Mouse (Mus musculus): ENCODE measurements at regions not wholly inside any gene's neighbourhood (a gene's known extent, or its start where the extent isn't known, plus 50 kb on each side); places are given as distances from the start of the nearest gene placed in this dataset.

DNA sequence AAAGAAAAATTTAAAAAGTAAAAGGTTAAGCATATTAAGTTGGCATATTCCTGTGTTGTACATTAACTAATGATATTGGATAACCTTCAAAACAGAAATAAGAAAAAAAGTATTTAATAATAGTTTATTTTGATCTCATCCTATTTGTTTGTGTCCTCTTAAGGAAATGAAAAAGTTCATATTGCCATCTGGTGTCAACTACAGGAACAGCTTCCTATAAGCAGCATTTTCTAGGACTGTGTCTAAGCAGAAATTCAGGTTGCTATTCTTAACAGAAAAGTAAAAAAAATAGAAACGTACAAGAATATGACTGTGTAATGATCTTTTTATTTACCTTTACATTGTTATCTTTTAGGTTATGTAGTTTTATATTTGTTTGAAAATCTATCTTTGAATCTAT lies 313.4 kb upstream of the G6pd2 start:
- intact Hi-C loops (cut with DNase I): no loop called here
- no peak for DNase-seq

GRCm38 (mm10) chr5:61507406-61507805 lies 301.2 kb upstream of the G6pd2 start:
- intact Hi-C loops (cut with DNase I): no loop called here
- no peak for DNase-seq

DNA sequence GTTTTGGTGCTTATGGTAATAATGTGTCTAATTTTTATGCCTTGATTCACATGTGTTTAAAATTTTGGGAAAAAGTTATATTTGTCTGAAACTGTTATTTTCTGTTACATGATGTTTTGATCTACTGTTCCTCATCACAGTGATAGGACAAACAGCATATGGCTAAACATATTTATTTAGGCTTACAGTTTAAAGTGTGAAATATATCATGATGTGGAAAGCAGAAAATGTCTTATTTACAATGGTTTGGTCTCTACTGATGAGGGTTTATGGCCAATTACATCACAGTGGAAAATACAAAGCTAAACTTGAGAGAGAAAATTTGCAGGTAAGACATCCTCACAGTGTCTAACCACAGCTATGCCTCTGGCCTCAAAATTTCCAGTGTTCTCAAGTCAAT lies 268.1 kb upstream of the G6pd2 start:
- intact Hi-C loops (cut with DNase I): no loop called here
- DNase-seq: no peak

- intact Hi-C loops (cut with DNase I): no loop called here
- DNase-seq: peak; percentile 4
Measured at GRCm38 (mm10) chr5:61546632-61547492, 261.8 kb upstream of the G6pd2 start.

- intact Hi-C loops (cut with DNase I): no loop called here
- DNase-seq: no peak
Measured at GRCm38 (mm10) chr5:61553526-61553925, 255.1 kb upstream of the G6pd2 start.
